8 mouse cellular contexts compared by ENCODE assay signal in genomic region chr5:75933521-75934044, GRCm38 (mm10). TPM values are rescaled to one million over a fixed set of nuclear protein-coding genes. Genes with fewer than 3 reads are reported as not detected.
DNase-seq lines count a peak whose midpoint lies in the region; TF ChIP-seq lines count a peak whose summit lies in the region.
"Had no signal": no experiment of that assay in that cellular context is flagged by ENCODE, and none has a peak within 500 bp of the region (broad histone marks: within the 10 kb centered on the region; RNA-seq: fewer than 3 reads in every experiment).

No protein-coding gene starts in this region.

- WGBS in macrophage (ENCODE audit: missing documents): 3% methylated on average over 20 of the region's 20 CpGs
- WGBS in thymus, adult 2 months: 8% methylated on average over 20 of the region's 20 CpGs

- in situ Hi-C loops in ES-E14 (cut with MboI; ENCODE audit: low sequenced_read_pairs in 2 of 2, unreplicated experiment in 2 of 2): no loop called here

- no peaks in the 10 kb centered on the region for H3K79me2 ChIP-seq in macrophage (ENCODE audit: inconsistent target)

- DNase-seq in ES-E14 (ENCODE audit: low read depth, low spot score): no peak
- DNase-seq in adrenal gland, adult 2 months: peak; percentile 80
- peak; percentile 96 for DNase-seq in heart, adult 8-10 months (ENCODE audit: low spot score)
- peak; percentile 89 to 91 for DNase-seq in kidney, postnatal 36 days
- DNase-seq in thymus, adult 2 months: peak; percentile 30
- no peak for DNase-seq in cerebellum, adult 9-11 months

- H3K27ac ChIP-seq in ES-E14 (ENCODE audit: insufficient read depth, low read depth, low read length, poor library complexity, severe bottlenecking) (no peak overlapping the region), macrophage (peak overlapping the region; percentile 92)
- no peak overlapping the region for H3K27ac ChIP-seq in thymus, adult 2 months (ENCODE audit: control insufficient read depth, insufficient read depth, low read length)
- H3K27ac ChIP-seq: neural tube, embryonic 12.5 days had no signal

- H3K4me3 ChIP-seq in ES-E14 (ENCODE audit: insufficient read depth in 1 of 2, low read depth in 1 of 2, low read length in 2 of 2, poor library complexity in 1 of 2, severe bottlenecking in 1 of 2) (peak overlapping the region in 1 of 2 experiments; percentile 1; a peak in 2 of 4 replicates), macrophage (ENCODE audit: inconsistent target) (no peak overlapping the region; the same call in 1 of the 2 replicates)
- H3K4me3 ChIP-seq in thymus, adult 2 months (ENCODE audit: control insufficient read depth, insufficient read depth, low read length): peak overlapping the region; percentile 30
- H3K4me3 ChIP-seq: neural tube, embryonic 12.5 days had no signal

- no peak for TF ChIP-seq POLR2A in thymus, adult 2 months (IDR thresholded peaks at IDR 0.05; ENCODE audit: control insufficient read depth, extremely low read depth, insufficient read depth, low read length, poor library complexity)

- no peaks in the 10 kb centered on the region for H3K27me3 ChIP-seq in thymus, adult 2 months (ENCODE audit: control insufficient read depth, insufficient read depth, low read length)
- H3K27me3 ChIP-seq: neural tube, embryonic 12.5 days had no signal

- TF ChIP-seq CTCF in thymus, adult 2 months (IDR thresholded peaks at IDR 0.05; ENCODE audit: borderline replicate concordance, control insufficient read depth, extremely low read depth, insufficient read depth, low read length, poor library complexity): no peak

- no peaks in the 10 kb centered on the region for H3K9me3 ChIP-seq in ES-E14 (ENCODE audit: control insufficient read depth, insufficient read depth, low read depth, low read length)
- H3K9me3 ChIP-seq: neural tube, embryonic 12.5 days had no signal

- H3K9ac ChIP-seq in ES-E14 (ENCODE audit: insufficient read depth, low read depth, low read length, poor library complexity, severe bottlenecking): peak overlapping the region; percentile 10; the same call in 1 of the 2 replicates
- H3K9ac ChIP-seq: neural tube, embryonic 12.5 days had no signal

- H3K36me3 ChIP-seq in ES-E14 (ENCODE audit: control insufficient read depth, insufficient read depth, low read length, poor library complexity, severe bottlenecking): no peaks in the 10 kb centered on the region
- no peaks in the 10 kb centered on the region for H3K36me3 ChIP-seq in macrophage (ENCODE audit: inconsistent target)
- no peaks in the 10 kb centered on the region for H3K36me3 ChIP-seq in thymus, adult 2 months (ENCODE audit: control insufficient read depth, insufficient read depth, low read length)
- H3K36me3 ChIP-seq: neural tube, embryonic 12.5 days had no signal

- peaks cover 1 to 3% of the 10 kb centered on the region in 2 experiments; a peak in 1 of 4 replicates for H3K4me1 ChIP-seq in ES-E14 (ENCODE audit: control insufficient read depth in 2 of 2, insufficient read depth in 2 of 2, low read length in 2 of 2, poor library complexity in 1 of 2)
- H3K4me1 ChIP-seq in thymus, adult 2 months (replicated peaks; ENCODE audit: control insufficient read depth, insufficient read depth, low read length): peaks cover 7% of the 10 kb centered on the region
- H3K4me1 ChIP-seq: neural tube, embryonic 12.5 days had no signal

TF ChIP-seq in ES-E14, 5 proteins besides CTCF, POLR2A, EP300 and RAD21:
- TF ChIP-seq CHD2 (IDR thresholded peaks at IDR 0.05; ENCODE audit: low read depth, low read length): no peak
- TF ChIP-seq ZC3H11A (IDR thresholded peaks at IDR 0.05; ENCODE audit: borderline replicate concordance, low read depth, low read length): no peak
- TF ChIP-seq MAFK (IDR thresholded peaks at IDR 0.05; ENCODE audit: insufficient read depth, low read depth, low read length): no peak
- TF ChIP-seq ZNF384 (IDR thresholded peaks at IDR 0.05; ENCODE audit: low read depth, low read length): no peak
- no peak for TF ChIP-seq HCFC1 (IDR thresholded peaks at IDR 0.05; ENCODE audit: borderline replicate concordance, insufficient read depth, low read length)

RNA-seq across cellular contexts. Expression of gene Kdr, which starts 44.7 kb away (rescaled TPM):
- total RNA-seq in ES-E14 (2012; rRNA removed): 3.0 and 4.6 TPM in 2 replicates
- total RNA-seq in adrenal gland, adult 2 months (2021): 100 to 1,000 TPM in 1 of 2 experiments, 10 to 100 TPM in 1; 52.5 to 102 TPM
- polyA plus RNA-seq in adrenal gland, adult 2 months (2012; rRNA removed): 19.7 and 24.5 TPM in 2 replicates
- 10 to 100 TPM; 62.5 to 87.5 (median 77.7) TPM for total RNA-seq in heart, adult 8-10 months (2022)
- total RNA-seq in macrophage (2018; cell fraction: chromatin; rRNA removed): 10 to 100 TPM in 12 of 26 experiments, 1 to 10 TPM in 14; 3.9 to 24.2 (median 9.2) TPM
- total RNA-seq in macrophage (2018; cell fraction: cytosol; rRNA removed): 10 to 100 TPM in 18 of 26 experiments, 1 to 10 TPM in 8; 6.7 to 33.5 (median 11.3) TPM
- 10 to 100 TPM; 14.2 to 74.0 (median 24.9) TPM for total RNA-seq in macrophage (2018; cell fraction: nucleus; rRNA removed)
- polyA plus RNA-seq in macrophage (2018): 4.9 to 13.8 TPM (median 5.8 TPM) in 3 replicates
- 3.2 and 3.7 TPM in 2 replicates for polyA plus RNA-seq in thymus, adult 2 months (2012; rRNA removed)

Comparison
In these comparisons a context has a peak if more than half of its experiments do, and no peak if none do; other contexts are left out.
1. DNase-seq: peak in adrenal gland, adult 2 months (single experiment), heart, adult 8-10 months (single experiment), kidney, postnatal 36 days (2 of 2) and thymus, adult 2 months (single experiment); none in ES-E14 (single experiment) and cerebellum, adult 9-11 months (single experiment).